Mouse (Mus musculus): ENCODE results near the gene Gm7544.
"Not testable (repeated sequence)": the region's sequence is repeated elsewhere in the genome, so short reads cannot be mapped to it uniquely, and the experiment has no call there.

The Gm7544 gene

DNA sequence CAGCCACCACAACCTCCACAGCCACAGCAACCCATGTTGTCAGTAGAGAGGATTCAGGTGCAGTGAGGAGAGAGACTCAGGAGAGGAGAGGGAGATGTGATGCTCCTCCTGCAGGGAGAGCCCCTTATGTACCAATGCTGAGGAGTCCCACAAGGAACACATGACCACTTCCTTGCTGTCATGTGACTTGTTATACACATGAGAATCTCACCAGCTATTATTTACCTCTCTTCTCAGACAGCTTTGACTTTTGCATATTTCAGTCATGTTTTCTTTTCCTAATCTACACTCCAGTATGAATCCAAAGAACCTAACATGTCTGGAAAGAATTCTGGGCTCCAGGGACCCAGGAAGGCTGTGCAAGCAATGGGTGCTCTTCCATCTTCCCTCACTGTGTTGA is at the start of gene Gm7544:
Gene Gm7544, minus strand, starts transcription at position 101 of the 400 bp plus-strand sequence.
- CTCF ChIA-PET, POLR2A ChIA-PET: not testable (repeated sequence)

- POLR2A ChIA-PET = interaction anchor here in 1 of 4 experiments (1.3 kb wide), 1 partner anchor 161 kb away, joined by 3 read pairs; the partner anchor contains the start of gene Agfg1
- CTCF ChIA-PET = interaction anchor here in 2 of 4 experiments (0.5 to 1.4 kb wide), 3 partner anchors 41 to 716 kb away, joined by 3 read pairs; no protein-coding TSS in a partner anchor
Observed at GRCm38 (mm10) chr1:83000306-83000705, 44.5 kb upstream of the Gm7544 start, which contains the start of gene Gm47959. Gene Gm47959, plus strand, starts transcription at chr1:83000548.

- CTCF ChIA-PET = interaction anchor here in 1 of 4 experiments (1.0 kb wide), 1 partner anchor 82 kb away, joined by 4 read pairs; no protein-coding TSS in a partner anchor
- POLR2A ChIA-PET = interaction anchor here in 1 of 4 experiments (0.5 kb wide), 1 partner anchor 25 kb away, joined by 9 read pairs; no protein-coding TSS in a partner anchor
Observed at GRCm38 (mm10) chr1:82993947-82994346, 38.1 kb upstream of the Gm7544 start.

GRCm38 (mm10) chr1:82992093-82992492 is 36.3 kb upstream of the Gm7544 start:
- POLR2A ChIA-PET = no interaction called here
- CTCF ChIA-PET = interaction anchor here in 1 of 4 experiments (0.9 kb wide), 1 partner anchor 205 kb away, joined by 3 read pairs; no protein-coding TSS in a partner anchor

GRCm38 (mm10) chr1:82991596-82991995 is 35.8 kb upstream of the Gm7544 start:
- CTCF ChIA-PET = interaction anchor here in 1 of 4 experiments (0.9 kb wide), 1 partner anchor 204 kb away, joined by 3 read pairs; no protein-coding TSS in a partner anchor
- POLR2A ChIA-PET = no interaction called here

DNA sequence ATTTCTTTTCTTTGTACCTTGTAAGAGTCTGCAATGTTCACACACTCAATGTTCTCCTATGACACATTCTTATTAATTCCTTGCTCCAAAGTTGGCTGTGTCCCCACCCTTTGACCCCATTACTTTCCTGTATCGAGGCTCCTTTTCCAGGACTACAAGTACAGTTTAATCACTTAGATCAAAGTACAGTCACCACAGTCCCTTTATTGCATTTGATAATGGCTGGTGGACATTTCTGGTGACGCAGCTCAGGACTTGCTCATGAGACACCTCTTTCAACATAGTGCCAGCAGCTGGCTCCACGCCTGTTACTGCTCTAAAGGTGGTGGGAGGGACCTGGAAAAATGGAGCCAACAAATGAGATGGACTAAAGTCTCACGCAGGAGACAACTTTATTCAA is 35.2 kb upstream of the Gm7544 start:
- CTCF ChIA-PET = no interaction called here
- POLR2A ChIA-PET = no interaction called here

DNA sequence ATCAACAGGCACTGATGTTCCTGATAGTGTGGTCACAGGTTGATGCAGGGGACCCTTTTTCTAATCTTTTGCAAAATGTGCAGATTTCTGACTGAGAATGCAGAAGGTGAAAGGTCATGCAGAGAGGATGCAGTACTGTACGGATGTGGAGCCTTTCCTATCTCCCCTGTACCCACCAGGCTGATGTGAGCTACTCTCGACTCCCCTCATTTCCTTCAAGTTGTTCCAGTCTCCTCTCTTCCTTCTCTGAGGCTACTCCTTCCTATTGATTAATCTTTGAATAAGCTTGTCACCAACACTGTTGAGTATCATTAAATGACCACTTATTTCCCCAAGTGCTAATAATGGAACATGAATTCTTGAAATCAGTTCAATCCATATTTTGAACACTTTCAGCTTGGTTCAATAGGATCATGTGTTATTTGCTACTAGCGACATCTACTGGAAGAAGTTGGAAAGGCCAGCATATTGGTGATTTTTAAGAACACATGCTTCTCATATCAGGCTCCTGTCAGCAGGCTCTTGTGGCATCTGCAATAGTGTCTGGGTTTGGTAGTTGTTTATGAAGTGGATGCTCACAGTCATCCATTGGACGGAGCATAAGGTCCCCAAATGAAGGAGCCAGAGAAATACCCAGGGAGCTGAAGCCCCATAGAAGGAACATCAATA is 31.9 kb upstream of the Gm7544 start:
- POLR2A ChIA-PET = interaction anchor here in 2 of 4 experiments (0.7 to 1.3 kb wide), 4 partner anchors 10 to 184 kb away, joined by 3 to 5 read pairs (median 5); no protein-coding TSS in a partner anchor
- CTCF ChIA-PET = interaction anchor here (0.6 to 3.0 kb wide), 29 partner anchors 10 to 957 kb away, joined by 3 to 25 read pairs (median 4); partner anchors contain the start of gene Gm47955 (in 1 of the 4)

GRCm38 (mm10) chr1:82986738-82987137 is 30.9 kb upstream of the Gm7544 start:
- ChIA-PET CTCF (interaction anchor here (0.6 to 3.0 kb wide), 17 partner anchors 9 to 200 kb away, joined by 3 to 25 read pairs (median 4); partner anchors contain the start of gene Gm47955 (in 1 of the 4)), POLR2A (interaction anchor here in 1 of 4 experiments (1.0 to 1.3 kb wide), 3 partner anchors 9 to 146 kb away, joined by 4 to 5 read pairs (median 5); no protein-coding TSS in a partner anchor)

GRCm38 (mm10) chr1:82977840-82978239 is 22.0 kb upstream of the Gm7544 start:
- CTCF ChIA-PET = interaction anchor here in 1 of 4 experiments (0.9 kb wide), 1 partner anchor 9 kb away, joined by 3 read pairs; no protein-coding TSS in a partner anchor
- POLR2A ChIA-PET = interaction anchor here in 1 of 4 experiments (0.9 kb wide), 1 partner anchor 10 kb away, joined by 5 read pairs; no protein-coding TSS in a partner anchor

GRCm38 (mm10) chr1:82975750-82976149 is 19.9 kb upstream of the Gm7544 start:
- CTCF ChIA-PET = interaction anchor here in 1 of 4 experiments (0.6 kb wide), 1 partner anchor 11 kb away, joined by 3 read pairs; no protein-coding TSS in a partner anchor
- POLR2A ChIA-PET = interaction anchor here in 1 of 4 experiments (2.3 kb wide), 1 partner anchor 27 kb away, joined by 8 read pairs; no protein-coding TSS in a partner anchor

DNA sequence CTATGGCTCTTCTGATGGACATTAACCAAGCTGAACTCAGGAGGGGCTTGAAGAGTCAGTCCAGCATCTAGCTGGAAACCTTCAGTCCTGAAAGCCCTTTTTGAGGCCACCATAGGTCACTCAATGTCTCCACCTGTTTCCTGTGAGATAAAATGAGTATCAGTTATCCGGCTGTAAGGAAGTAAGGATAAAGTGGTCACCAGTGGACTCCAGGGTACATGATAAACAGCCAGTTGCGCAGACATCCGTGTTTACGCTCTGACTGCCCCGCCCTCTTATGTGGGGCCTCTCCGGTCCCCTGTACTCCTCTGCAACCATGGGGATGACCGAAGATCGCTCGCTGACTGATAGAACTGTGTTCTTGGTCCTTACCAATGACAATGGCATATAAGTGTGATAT is 18.5 kb upstream of the Gm7544 start:
- CTCF ChIA-PET = interaction anchor here in 3 of 4 experiments (0.8 to 1.8 kb wide), 7 partner anchors 11 to 187 kb away, joined by 3 to 5 read pairs (median 3); partner anchors contain the start of gene Gm47955 (in 1 of the 3)

DNA sequence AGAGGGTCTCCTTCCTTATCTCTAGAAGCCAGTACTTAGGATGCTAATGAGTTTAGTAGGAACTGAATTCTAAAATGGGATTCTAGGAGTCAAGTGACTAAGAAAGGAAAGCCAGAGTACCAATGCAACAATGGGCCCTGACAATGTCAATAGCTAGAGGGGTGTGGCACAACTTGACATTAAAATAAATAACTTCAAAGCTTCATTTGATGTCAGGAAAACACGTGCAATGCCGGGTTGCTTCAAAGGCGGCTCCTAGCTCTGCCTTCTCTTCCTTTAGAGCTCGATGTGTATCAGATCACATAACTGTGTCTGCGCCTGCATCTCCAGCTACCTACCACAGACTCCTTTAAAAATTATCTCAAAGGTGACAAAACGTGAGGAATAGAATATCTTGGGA is 18.1 kb upstream of the Gm7544 start:
- CTCF ChIA-PET = interaction anchor here in 3 of 4 experiments (0.8 to 1.8 kb wide), 7 partner anchors 11 to 186 kb away, joined by 3 to 5 read pairs (median 3); partner anchors contain the start of gene Gm47955 (in 1 of the 3)
- POLR2A ChIA-PET = interaction anchor here in 3 of 4 experiments (0.6 to 2.3 kb wide), 16 partner anchors 10 to 153 kb away, joined by 3 to 8 read pairs (median 4); partner anchors contain the start of genes Gm47955 (in 1 of the 3) and Slc19a3 (in 1 of the 3)

More for the DNA sequence above, 18.5 kb upstream of the Gm7544 start:
- POLR2A ChIA-PET = interaction anchor here in 3 of 4 experiments (0.8 to 2.3 kb wide), 14 partner anchors 9 to 1887 kb away, joined by 3 to 8 read pairs (median 5); partner anchors contain the start of gene Gm47955 (in 1 of the 3)

- ChIA-PET CTCF (interaction anchor here in 2 of 4 experiments (1.2 to 1.8 kb wide), 5 partner anchors 12 to 186 kb away, joined by 3 to 5 read pairs (median 3); no protein-coding TSS in a partner anchor), POLR2A (interaction anchor here in 2 of 4 experiments (0.7 to 2.3 kb wide), 10 partner anchors 9 to 151 kb away, joined by 3 to 8 read pairs (median 5); partner anchors contain the start of genes Gm47955 (in 1 of the 2) and Slc19a3 (in 1 of the 2))
Observed at GRCm38 (mm10) chr1:82973244-82973643, 17.4 kb upstream of the Gm7544 start.

DNA sequence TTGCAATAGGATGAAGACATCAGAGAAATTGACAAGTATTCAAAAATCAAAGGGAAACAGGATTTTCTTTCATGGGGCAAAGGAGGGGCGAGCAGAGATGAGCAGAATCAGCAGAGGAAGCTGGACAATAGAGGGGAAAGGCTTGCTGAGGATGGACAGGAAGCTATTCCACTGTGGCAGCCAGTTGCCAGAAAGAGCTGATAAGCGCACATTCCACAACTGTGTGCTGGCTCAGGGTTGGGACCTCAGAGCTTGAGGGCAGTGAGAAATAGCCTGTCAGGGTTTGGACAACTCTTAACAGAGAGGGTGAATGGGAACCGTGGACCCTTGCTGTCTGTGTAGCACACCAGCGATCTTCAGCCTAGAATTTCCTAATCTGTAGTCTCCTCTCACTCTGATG is 16.2 kb upstream of the Gm7544 start:
- CTCF ChIA-PET = interaction anchor here in 1 of 4 experiments (1.2 kb wide), 1 partner anchor 15 kb away, joined by 3 read pairs; no protein-coding TSS in a partner anchor
- POLR2A ChIA-PET = no interaction called here

DNA sequence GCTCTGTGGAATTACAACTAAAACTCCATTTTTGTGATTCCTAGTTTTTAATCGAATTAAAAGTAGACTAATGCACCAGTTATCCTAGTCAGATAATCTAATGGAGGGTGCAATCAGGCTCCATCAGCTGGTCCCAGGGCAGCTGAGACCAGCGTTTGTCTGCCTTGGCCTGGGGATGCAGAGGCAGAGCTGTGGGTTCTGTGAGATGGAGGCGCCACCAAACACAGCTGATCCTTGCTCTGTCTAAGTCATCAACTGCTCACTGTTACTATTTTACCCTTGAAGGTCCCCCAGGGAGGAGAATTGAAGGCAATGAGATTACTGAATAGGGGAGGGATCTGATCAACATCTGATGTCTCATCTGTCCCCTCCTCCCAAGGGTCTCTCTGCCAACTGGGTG is 10.6 kb upstream of the Gm7544 start:
- ChIA-PET POLR2A (interaction anchor here in 2 of 4 experiments (0.6 to 1.5 kb wide), 3 partner anchors 13 to 712 kb away, joined by 3 to 5 read pairs (median 4); no protein-coding TSS in a partner anchor), CTCF (interaction anchor here in 2 of 4 experiments (0.6 to 0.8 kb wide), 3 partner anchors 81 to 160 kb away, joined by 3 to 8 read pairs (median 3); no protein-coding TSS in a partner anchor)

DNA sequence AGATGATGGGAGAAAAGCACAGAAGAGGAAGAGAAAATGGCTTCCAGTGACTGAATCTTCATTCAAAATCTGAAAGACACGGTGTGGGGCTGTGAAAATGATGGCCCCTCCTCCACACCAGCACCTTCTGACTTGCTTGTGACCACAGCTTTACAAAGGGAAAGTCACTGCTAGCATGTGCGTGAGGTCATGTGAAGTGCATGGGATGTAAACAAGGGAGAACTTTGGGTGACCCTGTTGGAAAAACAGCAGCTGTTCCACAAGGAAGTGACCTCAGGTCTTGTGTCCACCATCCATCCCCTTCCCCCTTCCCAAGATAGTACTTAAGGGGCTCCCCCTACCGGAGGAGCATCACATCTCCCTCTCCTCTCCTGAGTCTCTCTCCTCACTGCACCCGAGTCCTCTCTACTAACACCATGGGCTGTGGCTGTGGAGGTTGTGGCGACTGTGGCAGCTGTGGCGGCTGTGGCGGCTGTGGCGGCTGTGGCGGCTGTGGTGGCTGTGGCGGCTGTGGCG is 4.1 kb upstream of the Gm7544 start, which contains the start of gene Gm47955:
Gene Gm47955, plus strand, starts transcription at position 417 of the 516 bp plus-strand sequence.
- CTCF ChIA-PET = interaction anchor here in 2 of 4 experiments (0.5 to 1.0 kb wide), 4 partner anchors 14 to 193 kb away, joined by 3 to 17 read pairs (median 3); partner anchors contain the start of gene Gm47959 (in 1 of the 2)
- POLR2A ChIA-PET = interaction anchor here in 2 of 4 experiments (0.6 to 2.6 kb wide), 4 partner anchors 11 to 325 kb away, joined by 4 to 8 read pairs (median 6); no protein-coding TSS in a partner anchor

DNA sequence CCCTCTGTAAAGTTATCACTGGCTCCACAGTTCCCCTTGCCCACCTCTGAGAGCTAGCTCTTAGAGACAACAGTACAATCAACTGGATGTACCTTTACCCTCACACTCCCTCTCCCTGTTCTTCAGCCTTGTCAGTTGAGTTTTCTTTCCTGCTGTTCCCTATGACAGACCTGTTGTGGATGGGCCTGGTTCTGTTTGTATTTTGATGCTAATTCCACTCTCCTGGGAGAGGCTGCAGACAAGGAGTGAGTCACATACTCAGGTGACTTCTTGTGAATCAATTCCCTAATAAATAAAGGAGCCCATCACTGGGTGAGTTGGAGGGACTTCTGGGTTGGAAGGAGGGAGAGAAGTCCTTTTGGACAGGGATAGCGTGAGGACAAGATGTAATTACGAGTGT is 7.2 kb downstream of the Gm7544 start:
- ChIA-PET CTCF (no interaction called here), POLR2A (interaction anchor here in 3 of 4 experiments (0.6 to 2.1 kb wide), 7 partner anchors 11 to 780 kb away, joined by 3 to 9 read pairs (median 6); partner anchors contain the start of gene Gm47955 (in 2 of the 3))

DNA sequence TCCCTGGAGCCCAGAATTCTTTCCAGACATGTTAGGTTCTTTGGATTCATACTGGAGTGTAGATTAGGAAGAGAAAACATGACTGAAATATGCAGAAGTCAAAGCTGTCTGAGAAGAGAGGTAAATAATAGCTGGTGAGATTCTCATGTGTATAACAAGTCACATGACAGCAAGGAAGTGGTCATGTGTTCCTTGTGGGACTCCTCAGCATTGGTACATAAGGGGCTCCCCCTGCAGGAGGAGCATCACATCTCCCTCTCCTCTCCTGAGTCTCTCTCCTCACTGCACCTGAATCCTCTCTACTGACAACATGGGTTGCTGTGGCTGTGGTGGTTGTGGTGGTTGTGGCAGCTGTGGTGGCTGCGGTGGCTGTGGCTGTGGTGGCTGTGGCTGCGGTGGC is 9.8 kb downstream of the Gm7544 start:
- CTCF ChIA-PET = not testable (repeated sequence)
- POLR2A ChIA-PET = interaction anchor here in 2 of 4 experiments (1.0 to 1.2 kb wide), 2 partner anchors 13 to 15 kb away, joined by 3 read pairs; no protein-coding TSS in a partner anchor
